Mouse (Mus musculus) midbrain, postnatal 0 days (tissue): ENCODE results near the gene Flcn. TPM values are rescaled to one million over a fixed set of nuclear protein-coding genes. Genes with fewer than 3 reads are reported as not detected.

Experiments used
- ATAC-seq: fragments of 200-750 bp; cut with Nextera tagmentation; 2 replicates; pipeline ENCODE4 v1.8.0; 2017; ENCODE audit warnings: moderate number of reproducible peaks, mild to moderate bottlenecking, moderate TSS enrichment, moderate library complexity; ENCODE audit not compliant: low FRiP score
- DNase-seq: peaks from one replicate; pipeline ENCODE4 v3.0.0-alpha.2; 2015; ENCODE audit warnings: low spot score
- H3K27ac ChIP-seq: fragments of 300-500 bp; sonication (generic); 2 replicates; pipeline ENCODE4 v1.5.1; 2014; ENCODE audit warnings: low read depth, mild to moderate bottlenecking, low read length, mixed read lengths
- H3K27me3 ChIP-seq: fragments of 300-500 bp; sonication (generic); 2 replicates; pipeline ENCODE4 v1.6.1; 2014; ENCODE audit warnings: low read length, control low read depth, mixed read lengths; ENCODE audit not compliant: insufficient read depth
- H3K36me3 ChIP-seq: fragments of 300-500 bp; sonication (generic); 2 replicates; pipeline ENCODE4 v1.6.1; 2014; ENCODE audit warnings: low read length, control low read depth, mixed read lengths; ENCODE audit not compliant: insufficient read depth
- H3K4me1 ChIP-seq: fragments of 300-500 bp; sonication (generic); 2 replicates; pipeline ENCODE4 v1.6.1; 2014; ENCODE audit warnings: mild to moderate bottlenecking, control low read depth, antibody characterized with exemption, low read length, mixed read lengths; ENCODE audit not compliant: insufficient read depth
- H3K4me2 ChIP-seq: fragments of 300-500 bp; sonication (generic); 2 replicates; pipeline ENCODE4 v1.6.1; 2014; ENCODE audit warnings: low read depth, mild to moderate bottlenecking, low read length, mixed read lengths; ENCODE audit not compliant: poor library complexity, severe bottlenecking
- H3K4me3 ChIP-seq: fragments of 300-500 bp; sonication (generic); 2 replicates; pipeline ENCODE4 v1.5.1; 2014; ENCODE audit warnings: low read depth, mild to moderate bottlenecking, low read length, moderate library complexity
- H3K9ac ChIP-seq: fragments of 300-500 bp; sonication (generic); replicated peaks from 2 replicates; pipeline ENCODE4 v1.6.1; 2014; ENCODE audit warnings: mild to moderate bottlenecking, low read length, moderate library complexity, mixed read lengths; ENCODE audit not compliant: poor library complexity, severe bottlenecking
- H3K9me3 ChIP-seq: fragments of 300-500 bp; sonication (generic); 2 replicates; pipeline ENCODE4 v1.6.1; 2016; ENCODE audit warnings: low read length, control low read depth
- CTCF ChIP-seq: IDR thresholded peaks from 2 replicates; pipeline ENCODE4 v1.5.1; 2016; ENCODE audit warnings: antibody characterized with exemption, mild to moderate bottlenecking
- WGBS: fragments of 180-500 bp; shearing (Covaris S2); extraction: QIAGEN DNeasy Blood & Tissue Kit; methylation state at CpG from one replicate; pipeline ENCODE4 v1.1.7; 2014; 5-methylcytosine and 5-hydroxymethylcytosine counted together
- polyA plus RNA-seq: library from polyadenylated mRNA; unstranded; fragments of >200 nt; fragmentation: Nextera tagmentation; extraction: Ambion mirVana; gene quantifications from 2 replicates; pipeline ENCODE4 v1.2.1, GENCODE M21; 2015
- total RNA-seq: library from RNA; depleted of rRNA; stranded (reverse); fragments of >200 nt; gene quantifications from 2 replicates; pipeline ENCODE4 v1.2.3, GENCODE M21; 2014

The Flcn gene
- total and polyA plus RNA-seq, 2 experiments from 2014 or later, result 31.0 to 44.0 TPM

- Histone ChIP-seq H3K4me2 (no peak overlapping the region), H3K27ac (peak overlapping the region; percentile 57; the same call in 1 of the 2 replicates), H3K9me3 (no peaks in the 10 kb centered on the region), H3K4me3 (no peak overlapping the region), H3K36me3 (peaks cover 82% of the 10 kb centered on the region), H3K27me3 (no peaks in the 10 kb centered on the region), H3K4me1 (no peaks in the 10 kb centered on the region), H3K9ac (no peak overlapping the region)
- DNase-seq (peak; percentile 15), ATAC-seq (no peak)
- TF ChIP-seq CTCF, result no peak
- 90% methylated on average over 9 of the region's 9 CpGs for WGBS
These were observed 51.4 kb downstream of the Flcn start for GRCm38 (mm10) chr11:59758191-59758985.

- Histone ChIP-seq H3K4me1 (no peaks in the 10 kb centered on the region), H3K27ac (no peak overlapping the region), H3K36me3 (peaks cover 81% of the 10 kb centered on the region), H3K9me3 (no peaks in the 10 kb centered on the region), H3K9ac (no peak overlapping the region), H3K27me3 (no peaks in the 10 kb centered on the region), H3K4me2 (no peak overlapping the region), H3K4me3 (no peak overlapping the region)
- ATAC-seq (no peak), DNase-seq (no peak)
- 68% methylated on average over 4 of the region's 4 CpGs for WGBS
- no peak for TF ChIP-seq CTCF
These were observed 53.5 kb downstream of the Flcn start for GRCm38 (mm10) chr11:59756351-59756750.

GRCm38 (mm10) chr11:59754504-59754903 lies 55.3 kb downstream of the Flcn start:
- Histone ChIP-seq H3K4me2 (no peak overlapping the region), H3K36me3 (peaks cover 75% of the 10 kb centered on the region), H3K9ac (no peak overlapping the region), H3K27me3 (no peaks in the 10 kb centered on the region), H3K4me1 (no peaks in the 10 kb centered on the region), H3K27ac (no peak overlapping the region), H3K4me3 (no peak overlapping the region), H3K9me3 (no peaks in the 10 kb centered on the region)
- WGBS, result 98% methylated on average over 6 of the region's 6 CpGs
- no peak for DNase-seq
- TF ChIP-seq CTCF, result no peak
- no peak for ATAC-seq

GRCm38 (mm10) chr11:59749050-59749449 lies 60.8 kb downstream of the Flcn start:
- no peaks in the 10 kb centered on the region for H3K9me3 ChIP-seq
- H3K4me1 ChIP-seq, result no peaks in the 10 kb centered on the region
- H3K9ac ChIP-seq, result no peak overlapping the region
- H3K27me3 ChIP-seq, result no peaks in the 10 kb centered on the region
- WGBS, result 96% methylated on average over 3 of the region's 3 CpGs
- no peak for TF ChIP-seq CTCF
- H3K4me3 ChIP-seq, result no peak overlapping the region
- H3K27ac ChIP-seq, result no peak overlapping the region
- no peak for ATAC-seq
- no peak for DNase-seq
- no peak overlapping the region for H3K4me2 ChIP-seq
- peaks cover 45% of the 10 kb centered on the region for H3K36me3 ChIP-seq

- Histone ChIP-seq H3K4me3 (no peak overlapping the region), H3K27me3 (no peaks in the 10 kb centered on the region), H3K4me1 (no peaks in the 10 kb centered on the region), H3K4me2 (no peak overlapping the region), H3K9ac (no peak overlapping the region), H3K36me3 (peaks cover 54% of the 10 kb centered on the region), H3K9me3 (no peaks in the 10 kb centered on the region), H3K27ac (no peak overlapping the region)
- DNase-seq, result peak; percentile 61
- ATAC-seq, result no peak
- 85% methylated on average over 2 of the region's 2 CpGs for WGBS
- TF ChIP-seq CTCF, result peak; percentile 87
These were observed 63.2 kb downstream of the Flcn start for GRCm38 (mm10) chr11:59746614-59747013.

GRCm38 (mm10) chr11:59745851-59746250 lies 64.0 kb downstream of the Flcn start:
- Histone ChIP-seq H3K4me2 (no peak overlapping the region), H3K9ac (no peak overlapping the region), H3K4me3 (no peak overlapping the region), H3K27me3 (no peaks in the 10 kb centered on the region), H3K4me1 (no peaks in the 10 kb centered on the region), H3K9me3 (no peaks in the 10 kb centered on the region), H3K36me3 (peaks cover 62% of the 10 kb centered on the region), H3K27ac (no peak overlapping the region)
- WGBS, result 95% methylated on average over 5 of the region's 5 CpGs
- ATAC-seq (no peak), DNase-seq (no peak)
- TF ChIP-seq CTCF, result no peak
